Mouse (Mus musculus) layer of hippocampus, adult 11-12 months (tissue): ENCODE results near the gene Dlg2.

ENCODE experiments used
- DNase-seq: peaks from one replicate; pipeline ENCODE4 v3.0.0; 2022; ENCODE audit warnings: low spot score

The Dlg2 gene

GRCm38 (mm10) chr7:92180591-92181587 lies 1704.4 kb downstream of the Dlg2 start:
- no peak for DNase-seq

GRCm38 (mm10) chr7:92181959-92182612 lies 1705.6 kb downstream of the Dlg2 start:
- no peak for DNase-seq

GRCm38 (mm10) chr7:92184371-92185059 lies 1708.0 kb downstream of the Dlg2 start:
- DNase-seq = no peak

GRCm38 (mm10) chr7:92186341-92186740 lies 1709.9 kb downstream of the Dlg2 start:
- DNase-seq = no peak

- peak; percentile 31 for DNase-seq
Measured at GRCm38 (mm10) chr7:92189149-92189548, 1712.7 kb downstream of the Dlg2 start.

GRCm38 (mm10) chr7:92196004-92196403 lies 1719.5 kb downstream of the Dlg2 start:
- DNase-seq = no peak

GRCm38 (mm10) chr7:92197621-92198020 lies 1721.1 kb downstream of the Dlg2 start:
- no peak for DNase-seq

GRCm38 (mm10) chr7:92199131-92199530 lies 1722.7 kb downstream of the Dlg2 start:
- no peak for DNase-seq

GRCm38 (mm10) chr7:92210701-92211100 lies 1734.2 kb downstream of the Dlg2 start:
- no peak for DNase-seq

GRCm38 (mm10) chr7:92213751-92214150 lies 1737.3 kb downstream of the Dlg2 start:
- no peak for DNase-seq

- DNase-seq = no peak
Measured at GRCm38 (mm10) chr7:92218171-92218570, 1741.7 kb downstream of the Dlg2 start.

- DNase-seq = no peak
Measured at GRCm38 (mm10) chr7:92220619-92221018, 1744.1 kb downstream of the Dlg2 start.

GRCm38 (mm10) chr7:92234476-92235202 lies 1758.2 kb downstream of the Dlg2 start:
- no peak for DNase-seq

GRCm38 (mm10) chr7:92235541-92236031 lies 1759.1 kb downstream of the Dlg2 start:
- no peak for DNase-seq

GRCm38 (mm10) chr7:92240908-92241307 lies 1764.4 kb downstream of the Dlg2 start:
- DNase-seq = no peak

GRCm38 (mm10) chr7:92247594-92247993 lies 1771.1 kb downstream of the Dlg2 start:
- no peak for DNase-seq

- DNase-seq = no peak
Measured at GRCm38 (mm10) chr7:92248619-92249018, 1772.1 kb downstream of the Dlg2 start.

GRCm38 (mm10) chr7:92258148-92258547 lies 1781.7 kb downstream of the Dlg2 start:
- DNase-seq = no peak

- DNase-seq = no peak
Measured at GRCm38 (mm10) chr7:92258701-92259100, 1782.2 kb downstream of the Dlg2 start.

GRCm38 (mm10) chr7:92264325-92264724 lies 1787.9 kb downstream of the Dlg2 start:
- no peak for DNase-seq

GRCm38 (mm10) chr7:92264964-92265363 lies 1788.5 kb downstream of the Dlg2 start:
- DNase-seq = peak; percentile 26

- DNase-seq = no peak
Measured at GRCm38 (mm10) chr7:92275353-92275752, 1798.9 kb downstream of the Dlg2 start.
